Mouse (Mus musculus) cortical plate, adult 2 months (tissue): ENCODE measurements around the gene Traf2.

Experiments
- CTCF ChIP-seq: fragments of 200-500 bp; IDR thresholded peaks from 2 replicates; pipeline ENCODE4 v1.5.1; 2011; ENCODE audit warnings: mild to moderate bottlenecking, control low read depth, low read length; ENCODE audit not compliant: insufficient read depth; ENCODE audit errors: extremely low read depth
- POLR2A ChIP-seq: fragments of 200-500 bp; IDR thresholded peaks from 2 replicates; pipeline ENCODE4 v1.6.1; 2011; ENCODE audit warnings: mild to moderate bottlenecking, low read length, control low read depth; ENCODE audit not compliant: insufficient read depth; ENCODE audit errors: extremely low read depth

- TF ChIP-seq CTCF (no peak), POLR2A (no peak)
Observed at GRCm38 (mm10) chr2:25584856-25585255, 38.1 kb upstream of the Traf2 start.
